Mouse (Mus musculus) urinary bladder, postnatal 4 days (tissue): ENCODE data around the gene Atp2a3.

Experiments
- DNase-seq, 2 experiments: peaks; one replicate each; pipeline ENCODE4 v3.0.0; 2021 to 2022; ENCODE audit warnings: low spot score in 2 of 2

Atp2a3 gene

DNA sequence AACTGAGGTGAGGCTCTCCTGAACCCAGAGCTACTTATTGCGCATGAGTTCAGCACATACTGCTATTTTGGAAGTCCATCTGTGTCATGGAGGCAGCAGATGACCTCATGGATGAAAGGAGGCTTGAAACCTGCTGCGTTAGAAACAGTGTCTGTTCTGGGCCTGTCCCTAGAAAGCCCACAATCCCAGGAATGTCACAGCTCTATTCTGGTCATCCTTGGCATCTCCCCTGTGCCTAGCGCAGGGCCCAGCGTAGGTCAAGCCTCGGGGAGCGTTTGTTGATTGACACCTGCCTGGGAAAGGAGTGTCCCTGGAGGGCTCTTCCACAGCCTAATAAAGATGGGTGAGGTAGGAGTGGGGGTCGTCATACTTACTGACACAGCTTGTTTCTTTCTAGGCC is 75.1 kb downstream of the Atp2a3 start:
- no peak for DNase-seq

DNA sequence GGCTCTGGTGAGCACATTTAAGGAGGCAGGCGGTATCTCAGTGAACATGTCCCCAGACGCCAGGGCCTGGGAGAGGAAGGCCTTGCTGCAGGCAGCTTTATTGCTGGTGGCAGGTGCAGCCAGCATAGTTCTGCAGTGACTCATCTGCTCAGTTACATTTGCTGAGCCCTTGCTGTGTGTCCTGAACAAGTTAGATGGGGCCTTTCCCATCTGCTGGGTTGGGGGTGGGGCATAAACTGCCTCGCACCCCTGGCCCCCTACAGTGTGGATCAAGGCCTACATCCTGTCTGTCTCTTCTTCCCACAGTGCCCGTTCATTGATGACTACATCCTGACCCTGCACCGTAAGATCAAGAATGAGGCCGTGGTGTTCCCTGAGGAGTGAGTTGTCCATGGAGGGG is 75.9 kb downstream of the Atp2a3 start:
- DNase-seq = no peak

DNA sequence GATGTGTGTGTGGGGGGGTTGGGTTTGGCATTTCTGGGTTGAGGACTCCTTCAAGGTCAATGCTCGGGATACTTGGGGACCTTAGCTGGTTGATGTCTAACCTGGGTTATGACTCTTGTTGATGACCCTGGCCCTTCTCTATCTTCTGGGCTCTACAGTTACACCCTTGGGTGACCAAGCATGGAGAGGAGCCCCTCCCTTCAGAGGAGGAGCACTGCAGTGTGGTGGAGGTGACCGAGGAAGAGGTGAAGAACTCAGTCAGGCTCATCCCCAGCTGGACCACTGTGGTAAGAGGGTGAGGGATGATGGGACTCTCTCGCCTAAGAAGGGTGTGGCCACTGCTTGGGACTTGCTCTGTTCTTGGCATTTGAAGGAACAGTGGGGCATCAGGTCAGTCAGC is 76.7 kb downstream of the Atp2a3 start:
- DNase-seq = no peak

DNA sequence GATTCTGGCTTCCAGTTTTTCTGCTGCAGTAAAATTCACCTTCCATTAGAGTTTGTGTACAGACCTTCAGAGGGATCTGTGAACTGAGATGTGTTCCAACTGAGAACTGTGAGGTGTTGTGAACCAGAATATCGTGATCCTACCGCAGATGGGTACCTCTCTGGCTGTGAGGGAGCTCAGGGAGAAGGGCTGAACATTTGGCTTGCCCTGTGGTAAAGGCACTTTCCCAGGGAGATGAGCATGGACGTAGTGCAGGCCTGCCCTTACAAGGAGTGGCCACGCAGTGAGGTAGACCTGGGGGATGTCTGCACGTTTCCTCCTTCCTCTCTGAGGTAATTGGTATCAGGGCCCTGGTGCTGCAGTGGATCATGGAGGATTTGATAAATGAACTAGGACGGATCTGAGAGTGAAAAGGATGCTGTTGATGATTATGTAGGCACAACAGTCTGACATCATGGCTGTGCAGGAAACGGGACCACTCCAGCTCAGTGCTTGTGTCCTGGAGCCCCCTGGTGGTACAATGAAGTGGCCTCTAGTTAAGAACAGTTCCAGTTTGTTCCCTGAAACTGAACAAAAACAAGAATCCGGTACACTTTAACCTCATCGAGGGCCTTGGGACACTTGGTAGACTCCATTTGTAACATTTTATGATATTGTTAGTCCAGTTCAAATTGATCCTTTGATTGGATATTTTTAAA is 78.3 kb downstream of the Atp2a3 start:
- no peak for DNase-seq
